Mouse (Mus musculus): ENCODE measurements around the gene Snx22.

DNA sequence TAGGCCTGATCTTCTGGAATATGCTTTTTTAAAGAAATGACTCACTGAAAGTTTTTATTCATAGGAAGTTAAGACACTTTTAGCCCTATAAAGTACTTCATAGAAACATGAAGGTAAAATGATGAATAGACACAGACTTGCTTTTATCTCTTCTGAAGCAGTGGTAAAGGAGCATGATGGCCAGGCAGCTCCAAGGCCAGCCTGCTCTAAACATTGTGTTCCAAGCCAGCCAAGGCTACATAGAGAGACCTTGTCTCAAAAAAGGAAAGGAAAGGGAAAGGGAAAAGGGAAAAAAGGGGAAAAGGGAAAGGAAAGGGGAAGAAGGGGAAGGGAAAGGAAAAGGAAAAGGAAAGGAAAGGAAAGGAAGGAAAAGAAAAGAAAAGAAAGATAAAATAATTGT is 48.9 kb downstream of the Snx22 start:
- TF ChIP-seq CTCF (IDR thresholded peaks at IDR 0.05; ENCODE audit: low read depth, low read length) (no peak), POLR2A (IDR thresholded peaks at IDR 0.05; ENCODE audit: insufficient read depth, low read length) (no peak), EP300 (IDR thresholded peaks at IDR 0.05; ENCODE audit: insufficient read depth, low read depth, low read length) (no peak)

All from ES-Bruce4 (cell line).